Mouse (Mus musculus) G1E (cell line): ENCODE data around the gene Hs2st1.

Source experiments
- CTCF ChIP-seq: IDR thresholded peaks from 2 replicates; pipeline ENCODE4 v1.5.1; 2012; ENCODE audit warnings: low read depth, low read length, inconsistent platforms, mixed read lengths
- GATA1 ChIP-seq: IDR thresholded peaks from 2 replicates; pipeline ENCODE4 v1.6.1; 2012; ENCODE audit warnings: borderline replicate concordance, low read length, inconsistent platforms, mixed read lengths
- GATA2 ChIP-seq: IDR thresholded peaks from 2 replicates; pipeline ENCODE4 v1.6.1; 2012; ENCODE audit warnings: low read depth, low read length, inconsistent platforms, borderline replicate concordance
- POLR2AphosphoS5 ChIP-seq: IDR thresholded peaks from 2 replicates; pipeline ENCODE4 v1.6.1; 2012; ENCODE audit warnings: low read depth, low read length, inconsistent platforms; ENCODE audit not compliant: insufficient replicate concordance
- TAL1 ChIP-seq: conservative IDR thresholded peaks from 2 replicates; pipeline ENCODE4 v1.6.1; 2012; ENCODE audit warnings: low read depth, low read length, inconsistent platforms, mixed read lengths

DNA sequence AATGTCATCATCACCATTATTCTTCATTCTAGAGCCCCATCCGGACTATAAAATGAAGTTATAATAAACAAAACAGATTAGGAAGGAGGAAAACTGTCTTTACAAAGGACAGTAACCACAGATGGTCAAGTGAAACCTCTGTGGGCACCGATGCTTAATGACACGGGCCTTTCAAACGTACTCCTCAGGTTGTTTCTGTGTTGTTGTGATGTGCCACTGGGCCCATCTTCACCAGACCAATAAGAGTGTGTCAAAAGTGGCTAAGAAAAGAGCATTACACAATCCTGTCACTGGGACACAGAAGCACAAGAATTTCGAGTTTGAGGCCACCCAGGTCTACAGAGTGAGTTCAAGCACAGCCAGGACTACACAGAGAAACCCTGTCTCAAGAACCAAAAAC lies 95.3 kb downstream of the Hs2st1 start:
- TF ChIP-seq GATA1 (no peak), CTCF (no peak), TAL1 (no peak), POLR2AphosphoS5 (no peak), GATA2 (no peak)
